Mouse (Mus musculus): Measurements from ENCODE around the gene C8g. TPM values are rescaled to one million over a fixed set of nuclear protein-coding genes. Genes with fewer than 3 reads are reported as not detected.

Gene C8g
- polyA plus RNA-seq, 1 experiment from 2014 or later, result 6.4 TPM

GRCm38 (mm10) chr2:25460135-25460534 is 41.4 kb downstream of the C8g start:
- peak; percentile 21 for ATAC-seq (ENCODE audit: low FRiP score)
- Histone ChIP-seq H3K27ac (replicated peaks) (peak overlapping the region; percentile 97), H3K9ac (replicated peaks) (peak overlapping the region; percentile 78), H3K4me2 (peak overlapping the region; percentile 90), H3K9me3 (replicated peaks) (no peaks in the 10 kb centered on the region), H3K4me3 (replicated peaks) (peak overlapping the region; percentile 83), H3K4me1 (peaks cover 26% of the 10 kb centered on the region), H3K27me3 (replicated peaks) (no peaks in the 10 kb centered on the region), H3K36me3 (peaks cover 13% of the 10 kb centered on the region)
- WGBS, result 31% methylated on average over 5 of the region's 5 CpGs

GRCm38 (mm10) chr2:25458911-25459310 is 42.6 kb downstream of the C8g start:
- Histone ChIP-seq H3K27me3 (replicated peaks) (no peaks in the 10 kb centered on the region), H3K4me1 (peaks cover 26% of the 10 kb centered on the region), H3K4me3 (replicated peaks) (no peak overlapping the region; the same call in 1 of the 2 replicates), H3K4me2 (peak overlapping the region; percentile 90), H3K27ac (replicated peaks) (no peak overlapping the region), H3K9ac (replicated peaks) (0 out of 2 replicates have a peak overlapping the region, but pooled peaks have one; percentile 78), H3K36me3 (peaks cover 13% of the 10 kb centered on the region), H3K9me3 (replicated peaks) (no peaks in the 10 kb centered on the region)
- WGBS, result 80% methylated on average over 5 of the region's 5 CpGs
- no peak for ATAC-seq (ENCODE audit: low FRiP score)

GRCm38 (mm10) chr2:25457022-25457896 is 44.3 kb downstream of the C8g start:
- H3K27me3 ChIP-seq (replicated peaks), result no peaks in the 10 kb centered on the region
- H3K4me2 ChIP-seq, result no peak overlapping the region
- H3K36me3 ChIP-seq, result peaks cover 13% of the 10 kb centered on the region
- ATAC-seq (ENCODE audit: low FRiP score), result no peak
- WGBS, result 88% methylated on average over 9 of the region's 9 CpGs
- no peaks in the 10 kb centered on the region for H3K9me3 ChIP-seq (replicated peaks)
- H3K4me1 ChIP-seq, result peaks cover 26% of the 10 kb centered on the region
- H3K9ac ChIP-seq (replicated peaks), result no peak overlapping the region
- no peak overlapping the region for H3K4me3 ChIP-seq (replicated peaks)
- H3K27ac ChIP-seq (replicated peaks), result no peak overlapping the region

GRCm38 (mm10) chr2:25456205-25456953 is 45.1 kb downstream of the C8g start, which contains the start of gene Clic3:
TSS of gene Clic3 (plus strand) at chr2:25456838.
- WGBS, result 69% methylated on average over 14 of the region's 14 CpGs
- Histone ChIP-seq H3K36me3 (peaks cover 13% of the 10 kb centered on the region), H3K27me3 (replicated peaks) (no peaks in the 10 kb centered on the region), H3K9me3 (replicated peaks) (no peaks in the 10 kb centered on the region), H3K9ac (replicated peaks) (no peak within 1 kb of the TSS), H3K4me3 (replicated peaks) (no peak within 1 kb of the TSS), H3K4me2 (no peak within 1 kb of the TSS), H3K4me1 (peaks cover 20% of the 10 kb centered on the region), H3K27ac (replicated peaks) (no peak within 1 kb of the TSS)
- no peak for ATAC-seq (ENCODE audit: low FRiP score)

- H3K9me3 ChIP-seq (replicated peaks), result no peaks in the 10 kb centered on the region
- no peak overlapping the region for H3K4me3 ChIP-seq (replicated peaks)
- H3K27ac ChIP-seq (replicated peaks), result no peak overlapping the region
- H3K36me3 ChIP-seq, result peaks cover 13% of the 10 kb centered on the region
- ATAC-seq (ENCODE audit: low FRiP score), result no peak
- no peak overlapping the region for H3K9ac ChIP-seq (replicated peaks)
- WGBS, result 43% methylated on average over 1 of the region's 1 CpGs
- no peaks in the 10 kb centered on the region for H3K27me3 ChIP-seq (replicated peaks)
- no peak overlapping the region for H3K4me2 ChIP-seq
- no peaks in the 10 kb centered on the region for H3K4me1 ChIP-seq
These were observed 48.6 kb downstream of the C8g start for GRCm38 (mm10) chr2:25452951-25453350.

- H3K4me1 ChIP-seq, result no peaks in the 10 kb centered on the region
- H3K9me3 ChIP-seq (replicated peaks), result no peaks in the 10 kb centered on the region
- H3K36me3 ChIP-seq, result peaks cover 27% of the 10 kb centered on the region
- WGBS, result 90% methylated on average over 8 of the region's 8 CpGs
- no peak overlapping the region for H3K4me3 ChIP-seq (replicated peaks)
- H3K4me2 ChIP-seq, result no peak overlapping the region
- no peaks in the 10 kb centered on the region for H3K27me3 ChIP-seq (replicated peaks)
- no peak overlapping the region for H3K9ac ChIP-seq (replicated peaks)
- no peak overlapping the region for H3K27ac ChIP-seq (replicated peaks)
- no peak for ATAC-seq (ENCODE audit: low FRiP score)
These were observed 50.5 kb downstream of the C8g start for GRCm38 (mm10) chr2:25450853-25451647.

Other genes starting within 250 kb of the C8g start
- gene Tmem203, start 246.3 kb downstream of the C8g start, polyA plus RNA-seq (2015; fragmentation: Nextera tagmentation; extraction: Ambion mirVana), result 17.5 and 17.7 TPM in 2 replicates
- 14.8 and 16.3 TPM in 2 replicates for gene Tprn, start 239.1 kb downstream of the C8g start, polyA plus RNA-seq (2015; fragmentation: Nextera tagmentation; extraction: Ambion mirVana)
- gene Ssna1, start 229.3 kb downstream of the C8g start, polyA plus RNA-seq (2015; fragmentation: Nextera tagmentation; extraction: Ambion mirVana), result 177 and 183 TPM in 2 replicates
- gene Anapc2, start 229.2 kb downstream of the C8g start, polyA plus RNA-seq (2015; fragmentation: Nextera tagmentation; extraction: Ambion mirVana), result 125 and 129 TPM in 2 replicates
- gene Tmem210, start 213.6 kb downstream of the C8g start, polyA plus RNA-seq (2015; fragmentation: Nextera tagmentation; extraction: Ambion mirVana), result not detected in 2 replicates
- 0.22 and 0.26 TPM in 2 replicates for gene Lrrc26, start 211.8 kb downstream of the C8g start, polyA plus RNA-seq (2015; fragmentation: Nextera tagmentation; extraction: Ambion mirVana)
- gene Grin1, start 182.5 kb downstream of the C8g start, polyA plus RNA-seq (2015; fragmentation: Nextera tagmentation; extraction: Ambion mirVana), result 58.0 and 68.4 TPM in 2 replicates
- gene Man1b1, start 169.4 kb downstream of the C8g start, polyA plus RNA-seq (2015; fragmentation: Nextera tagmentation; extraction: Ambion mirVana), result 43.5 and 46.6 TPM in 2 replicates
- 24.2 and 27.3 TPM in 2 replicates for gene Dpp7, start 145.4 kb downstream of the C8g start, polyA plus RNA-seq (2015; fragmentation: Nextera tagmentation; extraction: Ambion mirVana)
- 8.5 and 14.0 TPM in 2 replicates for gene Uap1l1, start 136.0 kb downstream of the C8g start, polyA plus RNA-seq (2015; fragmentation: Nextera tagmentation; extraction: Ambion mirVana)
- 10.6 and 16.3 TPM in 2 replicates for gene Sapcd2, start 129.4 kb downstream of the C8g start, polyA plus RNA-seq (2015; fragmentation: Nextera tagmentation; extraction: Ambion mirVana)
- 9.6 TPM in 2 replicates for gene Entpd2, start 105.8 kb downstream of the C8g start, polyA plus RNA-seq (2015; fragmentation: Nextera tagmentation; extraction: Ambion mirVana)
- gene Npdc1, start 102.4 kb downstream of the C8g start, polyA plus RNA-seq (2015; fragmentation: Nextera tagmentation; extraction: Ambion mirVana), result 398 and 483 TPM in 2 replicates
- gene Fut7, start 78.5 kb downstream of the C8g start, polyA plus RNA-seq (2015; fragmentation: Nextera tagmentation; extraction: Ambion mirVana), result 0.13 and 0.38 TPM in 2 replicates
- 11.2 and 13.4 TPM in 2 replicates for gene Abca2, start 73.0 kb downstream of the C8g start, polyA plus RNA-seq (2015; fragmentation: Nextera tagmentation; extraction: Ambion mirVana)
- 1.8 and 2.0 TPM in 2 replicates for gene Clic3, start 44.9 kb downstream of the C8g start, polyA plus RNA-seq (2015; fragmentation: Nextera tagmentation; extraction: Ambion mirVana)
- gene Paxx, start 40.6 kb downstream of the C8g start, polyA plus RNA-seq (2015; fragmentation: Nextera tagmentation; extraction: Ambion mirVana), result 100 and 120 TPM in 2 replicates
- 40.1 and 116 TPM in 2 replicates for gene Ptgds, start 31.7 kb downstream of the C8g start, polyA plus RNA-seq (2015; fragmentation: Nextera tagmentation; extraction: Ambion mirVana)
- gene Lcn12, start 7.8 kb downstream of the C8g start, polyA plus RNA-seq (2015; fragmentation: Nextera tagmentation; extraction: Ambion mirVana), result not detected in 2 replicates
- gene Fbxw5, start 969 bp downstream of the C8g start, polyA plus RNA-seq (2015; fragmentation: Nextera tagmentation; extraction: Ambion mirVana), result 128 and 134 TPM in 2 replicates
- gene Traf2, start 45.2 kb upstream of the C8g start, polyA plus RNA-seq (2015; fragmentation: Nextera tagmentation; extraction: Ambion mirVana), result 15.4 and 21.1 TPM in 2 replicates
- gene Edf1, start 56.1 kb upstream of the C8g start, polyA plus RNA-seq (2015; fragmentation: Nextera tagmentation; extraction: Ambion mirVana), result 400 and 433 TPM in 2 replicates
- 2.3 and 33.0 TPM in 2 replicates for gene Mamdc4, start 73.1 kb upstream of the C8g start, polyA plus RNA-seq (2015; fragmentation: Nextera tagmentation; extraction: Ambion mirVana)
- gene Phpt1, start 73.5 kb upstream of the C8g start, polyA plus RNA-seq (2015; fragmentation: Nextera tagmentation; extraction: Ambion mirVana), result 159 and 181 TPM in 2 replicates
- 14.5 and 18.9 TPM in 2 replicates for gene Ajm1, start 80.0 kb upstream of the C8g start, polyA plus RNA-seq (2015; fragmentation: Nextera tagmentation; extraction: Ambion mirVana)
- gene Rabl6, start 106.8 kb upstream of the C8g start, polyA plus RNA-seq (2015; fragmentation: Nextera tagmentation; extraction: Ambion mirVana), result 66.8 and 69.6 TPM in 2 replicates
- gene Ccdc183, start 116.0 kb upstream of the C8g start, polyA plus RNA-seq (2015; fragmentation: Nextera tagmentation; extraction: Ambion mirVana), result 0.23 and 0.27 TPM in 2 replicates
- gene Tmem141, start 120.3 kb upstream of the C8g start, polyA plus RNA-seq (2015; fragmentation: Nextera tagmentation; extraction: Ambion mirVana), result 53.4 and 56.6 TPM in 2 replicates
- 2.7 and 3.8 TPM in 2 replicates for gene Fcna, start 126.3 kb upstream of the C8g start, polyA plus RNA-seq (2015; fragmentation: Nextera tagmentation; extraction: Ambion mirVana)
- gene Lcn8, start 151.4 kb upstream of the C8g start, polyA plus RNA-seq (2015; fragmentation: Nextera tagmentation; extraction: Ambion mirVana), result not detected in 2 replicates
- gene Lcn5, start 156.2 kb upstream of the C8g start, polyA plus RNA-seq (2015; fragmentation: Nextera tagmentation; extraction: Ambion mirVana), result not detected in 2 replicates
- gene Lcn6, start 175.1 kb upstream of the C8g start, polyA plus RNA-seq (2015; fragmentation: Nextera tagmentation; extraction: Ambion mirVana), result not detected in 2 replicates
- not detected in 2 replicates for gene Lcn10, start 181.0 kb upstream of the C8g start, polyA plus RNA-seq (2015; fragmentation: Nextera tagmentation; extraction: Ambion mirVana)
- not detected in 2 replicates for gene Obp2a, start 198.3 kb upstream of the C8g start, polyA plus RNA-seq (2015; fragmentation: Nextera tagmentation; extraction: Ambion mirVana)
- 162 and 177 TPM in 2 replicates for gene Bmyc, start 205.0 kb upstream of the C8g start, polyA plus RNA-seq (2015; fragmentation: Nextera tagmentation; extraction: Ambion mirVana)
- gene Obp2b, start 235.3 kb upstream of the C8g start, polyA plus RNA-seq (2015; fragmentation: Nextera tagmentation; extraction: Ambion mirVana), result not detected in 2 replicates

Data from neural tube, embryonic 15.5 days (tissue).